Mouse (Mus musculus): Measurements from ENCODE around the gene Blzf1. TPM values are rescaled to one million over a fixed set of nuclear protein-coding genes. Genes with fewer than 3 reads are reported as not detected.
A peak's percentile ranks its signal among the peaks of the same experiment; 100 is the strongest.

Blzf1 gene
- polyA plus RNA-seq, 1 experiment from 2014 or later = 25.8 TPM

DNA sequence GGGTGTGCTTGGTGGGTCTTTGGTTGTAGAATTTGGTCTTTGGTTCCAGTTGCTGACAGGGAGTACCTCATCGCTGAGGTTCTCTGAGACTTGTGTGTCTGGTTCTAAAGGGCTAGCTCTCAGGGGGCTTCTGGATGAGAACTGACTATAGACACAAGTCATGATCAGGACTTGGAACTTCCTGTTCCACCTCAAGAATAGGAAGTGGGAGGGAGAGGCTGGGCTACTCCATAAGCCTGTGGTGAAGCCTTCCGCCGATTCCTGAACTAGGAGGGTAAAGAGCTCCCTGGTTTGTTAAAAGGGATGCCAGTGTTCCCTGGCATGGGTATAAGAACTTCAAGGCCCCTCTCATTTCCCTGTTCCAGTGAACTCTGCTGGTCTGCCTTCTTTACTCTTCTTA is 23.3 kb downstream of the Blzf1 start:
- H3K4me3 ChIP-seq (ENCODE audit: low read depth, low read length) = no peak overlapping the region
- H3K36me3 ChIP-seq (ENCODE audit: control insufficient read depth, insufficient read depth, low read length) = no peaks in the 10 kb centered on the region
- WGBS (ENCODE audit: insufficient replicate concordance) = 93% methylated on average over 3 of the region's 3 CpGs
- H3K9ac ChIP-seq (ENCODE audit: low read depth, low read length) = no peak overlapping the region
- H3K9me3 ChIP-seq (replicated peaks; ENCODE audit: control insufficient read depth, low read length) = no peaks in the 10 kb centered on the region
- H3K27me3 ChIP-seq (ENCODE audit: control insufficient read depth, insufficient read depth, low read length) = no peaks in the 10 kb centered on the region
- ATAC-seq (replicated peaks; ENCODE audit: insufficient number of reproducible peaks, low FRiP score, low TSS enrichment) = no peak
- H3K27ac ChIP-seq (ENCODE audit: low read depth, low read length) = no peak overlapping the region
- no peaks in the 10 kb centered on the region for H3K4me1 ChIP-seq (ENCODE audit: control insufficient read depth, insufficient read depth, low read length)
- no peak overlapping the region for H3K4me2 ChIP-seq

DNA sequence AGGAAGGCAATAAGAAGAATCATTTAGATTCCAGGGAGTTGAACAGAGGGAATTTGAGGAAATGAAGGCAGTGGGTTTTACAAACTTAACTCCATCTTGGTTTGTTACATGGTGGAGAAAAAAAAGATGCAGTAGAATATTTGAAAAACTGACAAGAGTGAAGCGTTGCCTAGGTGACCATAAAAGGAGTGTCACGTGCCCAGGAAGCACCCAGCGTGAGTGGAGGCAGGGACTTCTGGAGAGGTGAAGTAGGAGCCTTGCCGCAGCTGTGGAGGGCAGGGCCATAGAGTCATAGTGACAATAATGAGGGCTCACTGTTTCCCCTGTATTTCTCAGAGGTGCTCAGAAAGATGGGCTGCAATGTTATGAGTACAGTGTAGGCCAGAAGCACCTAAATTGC is 28.0 kb downstream of the Blzf1 start:
- H3K9ac ChIP-seq (ENCODE audit: low read depth, low read length) = no peak overlapping the region
- 64% methylated on average over 4 of the region's 4 CpGs for WGBS (ENCODE audit: insufficient replicate concordance)
- no peaks in the 10 kb centered on the region for H3K27me3 ChIP-seq (ENCODE audit: control insufficient read depth, insufficient read depth, low read length)
- H3K36me3 ChIP-seq (ENCODE audit: control insufficient read depth, insufficient read depth, low read length) = no peaks in the 10 kb centered on the region
- ATAC-seq (replicated peaks; ENCODE audit: insufficient number of reproducible peaks, low FRiP score, low TSS enrichment) = no peak
- no peak overlapping the region for H3K4me2 ChIP-seq
- 0 out of 2 replicates have a peak, but pooled peaks cover 4% of the 10 kb centered on the region for H3K4me1 ChIP-seq (ENCODE audit: control insufficient read depth, insufficient read depth, low read length)
- H3K9me3 ChIP-seq (replicated peaks; ENCODE audit: control insufficient read depth, low read length) = no peaks in the 10 kb centered on the region
- no peak overlapping the region for H3K27ac ChIP-seq (ENCODE audit: low read depth, low read length)
- H3K4me3 ChIP-seq (ENCODE audit: low read depth, low read length) = no peak overlapping the region

DNA sequence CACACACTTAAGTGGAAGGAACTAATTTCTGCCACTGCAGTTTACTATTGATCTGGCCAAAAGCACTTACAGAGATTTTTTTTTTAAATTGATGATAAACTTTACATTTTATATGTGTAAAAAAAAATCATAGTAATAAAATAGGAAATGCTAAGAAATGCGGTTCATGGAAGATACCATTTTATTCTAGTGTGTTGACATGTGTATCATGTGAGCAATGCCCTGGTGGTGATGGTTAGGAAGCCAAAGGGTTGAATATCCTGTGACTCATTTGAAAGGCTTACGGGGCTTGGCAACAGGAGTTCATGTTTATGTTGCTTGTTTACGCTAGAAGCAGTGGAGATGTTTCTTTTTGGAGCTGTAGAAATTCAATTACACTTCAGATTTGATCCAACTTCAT is 30.7 kb downstream of the Blzf1 start:
- Histone ChIP-seq H3K4me2 (no peak overlapping the region), H3K27me3 (ENCODE audit: control insufficient read depth, insufficient read depth, low read length) (no peaks in the 10 kb centered on the region), H3K9ac (ENCODE audit: low read depth, low read length) (no peak overlapping the region), H3K27ac (ENCODE audit: low read depth, low read length) (no peak overlapping the region), H3K36me3 (ENCODE audit: control insufficient read depth, insufficient read depth, low read length) (no peaks in the 10 kb centered on the region), H3K4me1 (ENCODE audit: control insufficient read depth, insufficient read depth, low read length) (0 out of 2 replicates have a peak, but pooled peaks cover 4% of the 10 kb centered on the region), H3K9me3 (replicated peaks; ENCODE audit: control insufficient read depth, low read length) (no peaks in the 10 kb centered on the region), H3K4me3 (ENCODE audit: low read depth, low read length) (no peak overlapping the region)
- 86% methylated on average over 3 of the region's 3 CpGs for WGBS (ENCODE audit: insufficient replicate concordance)
- no peak for ATAC-seq (replicated peaks; ENCODE audit: insufficient number of reproducible peaks, low FRiP score, low TSS enrichment)

GRCm38 (mm10) chr1:164275455-164275954 is 31.8 kb downstream of the Blzf1 start, which contains the start of gene Ccdc181:
TSS of gene Ccdc181 (plus strand) at chr1:164275585.
- Histone ChIP-seq H3K4me3 (ENCODE audit: low read depth, low read length) (peak within 1 kb of the TSS; percentile 73), H3K9ac (ENCODE audit: low read depth, low read length) (peak within 1 kb of the TSS; percentile 77), H3K9me3 (replicated peaks; ENCODE audit: control insufficient read depth, low read length) (no peaks in the 10 kb centered on the region), H3K4me2 (peak within 1 kb of the TSS; percentile 90), H3K27me3 (ENCODE audit: control insufficient read depth, insufficient read depth, low read length) (no peaks in the 10 kb centered on the region), H3K36me3 (ENCODE audit: control insufficient read depth, insufficient read depth, low read length) (no peaks in the 10 kb centered on the region), H3K4me1 (ENCODE audit: control insufficient read depth, insufficient read depth, low read length) (0 out of 2 replicates have a peak, but pooled peaks cover 4% of the 10 kb centered on the region), H3K27ac (ENCODE audit: low read depth, low read length) (no peak within 1 kb of the TSS)
- WGBS (ENCODE audit: insufficient replicate concordance) = under 1% methylated on average over 31 of the region's 31 CpGs
- peak; percentile 98 for ATAC-seq (replicated peaks; ENCODE audit: insufficient number of reproducible peaks, low FRiP score, low TSS enrichment)

DNA sequence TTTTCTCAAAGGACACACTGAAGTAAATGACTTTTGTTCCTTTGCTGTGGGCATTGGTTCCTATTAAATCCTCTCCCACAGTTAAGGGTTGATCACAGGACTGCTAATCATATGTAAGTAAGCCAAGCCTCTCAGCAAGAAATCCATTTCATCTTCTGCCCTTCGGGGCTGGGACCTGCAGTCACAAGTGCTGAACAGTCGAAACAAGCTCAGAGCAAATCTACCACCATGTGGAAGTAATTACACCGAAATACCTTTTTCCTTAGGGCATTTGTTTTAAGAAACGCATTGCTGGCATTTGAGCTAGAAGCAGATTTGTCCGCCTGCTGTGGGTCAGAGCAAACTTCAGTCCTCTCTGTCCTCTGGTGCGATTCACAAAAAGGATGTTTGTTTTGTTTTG is 33.6 kb downstream of the Blzf1 start:
- H3K4me2 ChIP-seq = no peak overlapping the region
- no peak for ATAC-seq (replicated peaks; ENCODE audit: insufficient number of reproducible peaks, low FRiP score, low TSS enrichment)
- no peaks in the 10 kb centered on the region for H3K27me3 ChIP-seq (ENCODE audit: control insufficient read depth, insufficient read depth, low read length)
- whole genome bisulfite sequencing (ENCODE audit: insufficient replicate concordance) = 70% methylated on average over 6 of the region's 6 CpGs
- H3K4me3 ChIP-seq (ENCODE audit: low read depth, low read length) = no peak overlapping the region
- H3K27ac ChIP-seq (ENCODE audit: low read depth, low read length) = no peak overlapping the region
- 0 out of 2 replicates have a peak, but pooled peaks cover 4% of the 10 kb centered on the region for H3K4me1 ChIP-seq (ENCODE audit: control insufficient read depth, insufficient read depth, low read length)
- no peaks in the 10 kb centered on the region for H3K9me3 ChIP-seq (replicated peaks; ENCODE audit: control insufficient read depth, low read length)
- H3K9ac ChIP-seq (ENCODE audit: low read depth, low read length) = no peak overlapping the region
- no peaks in the 10 kb centered on the region for H3K36me3 ChIP-seq (ENCODE audit: control insufficient read depth, insufficient read depth, low read length)

GRCm38 (mm10) chr1:164270941-164271340 is 36.3 kb downstream of the Blzf1 start:
- no peak for ATAC-seq (replicated peaks; ENCODE audit: insufficient number of reproducible peaks, low FRiP score, low TSS enrichment)
- Histone ChIP-seq H3K36me3 (ENCODE audit: control insufficient read depth, insufficient read depth, low read length) (no peaks in the 10 kb centered on the region), H3K9me3 (replicated peaks; ENCODE audit: control insufficient read depth, low read length) (no peaks in the 10 kb centered on the region), H3K4me1 (ENCODE audit: control insufficient read depth, insufficient read depth, low read length) (0 out of 2 replicates have a peak, but pooled peaks cover 4% of the 10 kb centered on the region), H3K27ac (ENCODE audit: low read depth, low read length) (no peak overlapping the region), H3K4me3 (ENCODE audit: low read depth, low read length) (no peak overlapping the region), H3K4me2 (no peak overlapping the region), H3K9ac (ENCODE audit: low read depth, low read length) (no peak overlapping the region), H3K27me3 (ENCODE audit: control insufficient read depth, insufficient read depth, low read length) (no peaks in the 10 kb centered on the region)
- WGBS (ENCODE audit: insufficient replicate concordance) = 87% methylated on average over 7 of the region's 7 CpGs

DNA sequence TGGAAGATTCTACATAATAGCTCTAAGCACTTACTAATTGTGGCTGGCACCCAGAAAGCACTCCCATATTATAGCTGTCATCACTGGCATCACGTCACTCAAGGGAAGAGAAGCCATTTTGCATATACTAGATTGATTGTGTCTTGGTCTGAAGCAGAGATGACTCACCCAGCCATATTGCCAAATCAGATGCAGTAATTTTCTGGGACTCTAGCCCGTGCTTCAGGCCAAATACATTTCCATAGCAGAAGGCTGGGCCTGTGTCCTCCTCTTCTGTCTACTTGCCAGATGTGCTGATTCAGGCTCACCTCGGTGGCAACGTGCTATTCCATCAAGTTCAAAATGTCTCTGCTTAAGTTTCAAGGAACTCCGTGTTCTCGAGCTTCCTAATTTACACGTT is 45.7 kb downstream of the Blzf1 start:
- no peak overlapping the region for H3K27ac ChIP-seq (ENCODE audit: low read depth, low read length)
- H3K9me3 ChIP-seq (replicated peaks; ENCODE audit: control insufficient read depth, low read length) = no peaks in the 10 kb centered on the region
- no peak for ATAC-seq (replicated peaks; ENCODE audit: insufficient number of reproducible peaks, low FRiP score, low TSS enrichment)
- peaks cover 5% of the 10 kb centered on the region for H3K36me3 ChIP-seq (ENCODE audit: control insufficient read depth, insufficient read depth, low read length)
- no peaks in the 10 kb centered on the region for H3K4me1 ChIP-seq (ENCODE audit: control insufficient read depth, insufficient read depth, low read length)
- WGBS (ENCODE audit: insufficient replicate concordance) = 83% methylated on average over 7 of the region's 7 CpGs
- H3K27me3 ChIP-seq (ENCODE audit: control insufficient read depth, insufficient read depth, low read length) = no peaks in the 10 kb centered on the region
- no peak overlapping the region for H3K4me3 ChIP-seq (ENCODE audit: low read depth, low read length)
- no peak overlapping the region for H3K9ac ChIP-seq (ENCODE audit: low read depth, low read length)
- H3K4me2 ChIP-seq = no peak overlapping the region

- H3K4me1 ChIP-seq (ENCODE audit: control insufficient read depth, insufficient read depth, low read length) = no peaks in the 10 kb centered on the region
- no peak overlapping the region for H3K4me2 ChIP-seq
- H3K27me3 ChIP-seq (ENCODE audit: control insufficient read depth, insufficient read depth, low read length) = no peaks in the 10 kb centered on the region
- no peak for ATAC-seq (replicated peaks; ENCODE audit: insufficient number of reproducible peaks, low FRiP score, low TSS enrichment)
- 82% methylated on average over 16 of the region's 16 CpGs for WGBS (ENCODE audit: insufficient replicate concordance)
- H3K27ac ChIP-seq (ENCODE audit: low read depth, low read length) = no peak overlapping the region
- H3K9me3 ChIP-seq (replicated peaks; ENCODE audit: control insufficient read depth, low read length) = no peaks in the 10 kb centered on the region
- H3K9ac ChIP-seq (ENCODE audit: low read depth, low read length) = no peak overlapping the region
- H3K4me3 ChIP-seq (ENCODE audit: low read depth, low read length) = no peak overlapping the region
- peaks cover 5% of the 10 kb centered on the region for H3K36me3 ChIP-seq (ENCODE audit: control insufficient read depth, insufficient read depth, low read length)
Measured at GRCm38 (mm10) chr1:164260171-164261028, 46.9 kb downstream of the Blzf1 start.

Data from heart, embryonic 11.5 days (tissue).